Mouse (Mus musculus) R1 (cell line): ENCODE data around the gene Anapc7.
A peak's percentile ranks its signal among the peaks of the same experiment; 100 is the strongest.

Experiments
- DNase-seq: peaks from one replicate; pipeline ENCODE4 v3.0.0-alpha.2; 2018; ENCODE audit warnings: low read depth, low spot score

Anapc7 gene

DNA sequence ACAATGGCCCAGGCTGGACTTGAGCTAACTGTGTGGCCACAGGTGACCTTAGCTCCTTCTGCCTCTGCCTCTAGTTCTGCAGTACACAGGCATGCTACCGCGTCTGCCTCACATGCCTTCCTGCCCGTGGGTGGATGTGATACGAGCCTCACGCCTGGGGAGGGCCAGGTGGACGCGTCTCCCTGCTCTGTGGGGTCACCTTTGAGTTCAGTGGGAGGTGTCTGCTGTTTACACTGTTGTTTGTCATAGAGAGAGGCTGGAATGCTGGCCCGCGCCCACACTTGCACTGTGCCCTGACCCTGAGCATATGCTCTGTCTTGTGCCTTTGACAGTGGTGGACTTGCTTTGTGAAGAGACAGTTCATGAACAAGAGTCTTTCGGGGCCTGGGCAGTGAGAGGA, 16.0 kb upstream of the Anapc7 start:
- no peak for DNase-seq

DNA sequence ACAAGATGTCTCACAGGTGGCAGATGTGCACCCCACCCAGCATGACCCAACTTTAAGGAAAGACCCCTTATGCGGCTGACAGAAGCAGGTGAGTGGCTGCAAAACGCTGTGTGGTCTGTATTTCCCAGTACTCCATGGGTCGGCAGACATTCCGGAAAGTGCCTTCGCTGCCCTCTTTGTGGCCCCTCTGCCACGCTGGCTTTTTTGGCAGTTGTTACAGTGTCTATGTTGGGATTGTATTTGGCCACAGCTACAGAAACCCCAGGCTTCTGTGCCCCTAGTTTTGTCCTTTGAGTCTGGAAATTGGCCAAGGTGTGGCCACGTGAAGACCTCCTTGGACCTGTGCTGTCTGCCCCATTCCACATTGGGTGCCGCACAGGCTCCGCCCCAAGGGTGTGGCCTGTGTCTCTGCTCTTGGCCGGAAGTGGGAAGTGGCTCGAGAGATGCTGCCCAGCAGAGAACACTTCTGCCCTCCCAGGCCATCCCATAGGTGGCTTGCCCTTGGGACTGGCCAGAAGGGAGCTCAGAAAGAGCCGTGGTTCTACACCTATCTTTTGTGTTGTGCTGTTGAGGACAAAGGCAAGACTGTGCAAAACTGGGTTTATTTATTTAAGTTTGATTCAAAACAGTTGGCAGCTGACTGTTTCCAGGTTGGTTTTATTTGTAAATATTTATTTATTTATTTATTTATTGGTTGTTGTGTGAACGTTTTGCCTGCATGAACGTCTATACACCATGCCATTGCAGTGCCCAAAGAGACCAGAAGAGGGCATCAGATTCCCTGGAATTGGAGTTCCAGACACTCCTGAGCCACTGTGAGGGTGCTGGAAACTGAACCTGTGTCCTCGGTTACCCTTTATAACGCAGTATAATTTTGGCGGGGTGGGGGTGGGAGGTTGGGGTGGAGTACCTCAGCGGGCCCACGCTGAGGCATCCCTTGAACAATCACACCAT, 11.5 kb upstream of the Anapc7 start:
- DNase-seq, result peak; percentile 84

DNA sequence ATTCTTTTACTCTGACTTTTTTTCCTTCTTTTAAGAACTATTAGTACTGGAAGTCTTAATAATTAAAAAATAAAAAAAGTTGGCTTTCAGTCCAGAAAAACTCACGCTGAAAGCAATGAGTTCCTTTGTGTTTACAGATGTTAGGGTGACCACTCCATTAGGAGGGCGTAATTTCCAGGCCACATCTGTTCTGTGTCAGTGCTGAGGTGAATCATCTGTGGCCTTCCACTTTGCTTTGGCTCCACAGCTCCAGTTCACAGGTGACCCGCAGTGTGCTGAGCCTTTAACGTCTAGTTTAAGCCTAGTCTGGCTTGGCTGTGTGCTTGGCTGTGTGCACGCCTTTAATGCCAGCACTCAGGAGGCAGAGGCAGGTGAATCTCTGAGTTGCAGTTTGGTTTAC, 9.6 kb upstream of the Anapc7 start:
- DNase-seq, result no peak

DNA sequence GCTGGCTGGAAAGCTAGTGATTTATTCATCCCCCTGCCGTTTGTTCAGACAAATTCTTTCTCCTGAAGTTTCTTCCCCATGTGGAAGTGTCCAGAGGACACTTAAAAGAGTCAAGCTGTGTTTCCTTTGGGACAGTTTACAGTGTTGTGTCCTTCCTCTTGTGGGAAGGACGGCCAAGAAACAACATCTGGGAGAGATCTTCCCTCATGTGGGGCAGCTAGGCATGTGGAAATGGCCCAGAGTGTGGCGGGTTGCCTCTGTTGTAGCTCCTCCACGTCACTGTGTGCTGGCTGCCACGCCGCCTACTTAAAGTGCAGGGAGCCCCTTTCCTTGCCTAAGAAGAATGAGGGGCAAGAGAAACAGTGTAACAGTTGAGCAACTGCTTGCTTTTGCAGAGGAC, 8.7 kb upstream of the Anapc7 start:
- DNase-seq, result no peak

DNA sequence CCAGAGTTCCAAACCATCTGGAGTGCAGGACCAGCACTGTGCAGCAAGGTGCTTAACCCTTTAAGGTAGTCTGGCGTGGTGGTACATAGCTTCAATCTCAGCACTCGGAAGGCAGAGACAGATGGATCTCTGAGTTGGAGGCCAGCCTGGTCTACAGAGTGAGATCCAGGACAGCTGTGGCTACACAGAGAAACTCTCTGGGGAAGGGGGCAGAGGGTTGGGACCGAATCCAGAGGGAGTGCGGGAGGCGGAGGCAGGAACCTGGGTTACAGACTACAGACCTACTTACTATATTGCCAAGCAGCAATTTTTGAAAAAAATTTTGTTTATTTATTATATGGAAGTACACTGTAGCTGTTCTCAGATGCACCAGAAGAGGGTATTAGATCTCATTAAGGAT, 7.1 kb upstream of the Anapc7 start:
- DNase-seq, result no peak

DNA sequence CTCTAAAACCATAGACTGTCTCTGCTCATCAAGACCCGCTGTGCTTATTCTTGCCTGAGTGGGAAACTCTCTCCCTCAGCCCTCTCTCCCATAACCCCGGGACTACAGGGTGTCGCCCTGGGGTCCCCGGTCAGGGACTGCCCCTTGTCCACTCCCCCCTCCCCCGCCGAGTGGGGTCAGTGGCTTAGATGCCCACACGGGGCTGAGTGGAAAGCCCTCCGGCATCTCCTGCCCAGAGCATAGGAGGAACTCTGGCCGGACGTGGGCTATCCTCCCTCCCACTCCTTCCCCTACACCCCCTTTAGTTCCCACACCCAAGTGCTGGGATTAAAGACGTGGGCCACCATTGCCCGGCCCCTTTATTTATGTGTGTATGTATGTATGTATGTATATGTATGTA, 6.0 kb upstream of the Anapc7 start:
- no peak for DNase-seq

DNA sequence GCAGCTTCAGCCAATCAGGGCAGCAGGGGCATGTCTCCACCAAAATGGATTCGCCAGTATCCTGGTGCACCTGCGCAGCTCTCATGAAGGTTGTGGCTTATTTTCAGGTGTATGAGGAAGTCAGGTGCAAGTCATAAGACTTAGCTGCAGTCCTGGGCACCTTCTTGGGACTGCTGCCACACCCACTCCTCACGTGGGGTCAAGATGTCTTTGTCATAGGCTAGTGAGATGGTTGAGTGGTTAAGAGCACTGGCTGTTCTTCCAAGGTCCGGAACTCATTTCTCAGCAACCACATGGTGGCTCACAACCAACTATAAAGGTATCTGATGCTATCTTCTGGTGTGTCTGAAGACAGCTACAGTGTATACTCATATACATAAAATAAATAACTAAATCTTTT, 817 bp upstream of the Anapc7 start:
- peak; percentile 54 for DNase-seq

DNA sequence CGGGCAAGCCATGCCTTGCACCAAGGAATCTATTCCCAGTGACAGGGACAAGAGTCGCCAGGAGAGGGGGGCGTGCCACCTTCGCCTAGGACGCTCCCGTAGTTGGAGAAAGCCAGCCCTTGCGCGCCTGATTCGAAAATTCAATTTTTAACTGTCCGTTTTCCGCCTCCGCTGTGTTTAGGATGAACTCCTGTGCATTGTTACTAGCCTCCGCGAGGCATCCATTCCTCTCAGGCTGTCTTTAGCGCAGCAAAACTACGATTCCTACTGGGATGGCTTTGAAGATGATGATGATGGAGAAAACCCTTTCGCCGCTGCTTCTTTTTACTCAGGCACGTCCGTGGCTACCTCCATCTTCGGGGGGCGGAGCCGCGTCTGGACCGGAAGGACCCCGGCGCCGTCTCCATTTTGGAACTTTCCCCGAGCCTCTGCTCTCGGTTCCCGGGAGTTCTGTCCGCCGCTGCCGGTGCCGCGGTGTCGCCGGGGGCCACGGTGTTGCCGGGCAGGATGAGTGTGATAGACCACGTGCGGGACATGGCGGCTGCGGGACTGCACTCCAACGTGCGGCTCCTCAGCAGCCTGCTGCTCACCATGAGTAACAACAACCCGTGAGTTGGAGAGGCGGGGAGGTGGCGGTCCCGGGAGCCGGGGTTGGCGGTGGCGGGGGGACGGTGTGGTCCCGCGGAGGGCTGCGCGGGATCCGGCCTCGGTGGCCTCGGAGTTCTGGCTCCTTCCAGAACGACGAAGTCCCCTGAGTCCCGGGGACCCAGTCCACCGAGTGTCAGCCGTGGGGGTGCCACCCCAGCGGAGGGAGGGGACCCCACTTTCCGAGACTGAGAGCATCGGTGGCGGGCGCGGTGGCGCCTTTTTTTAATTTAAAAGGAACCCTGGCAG, 825 bp downstream of the Anapc7 start:
- DNase-seq, result peak; percentile 91

DNA sequence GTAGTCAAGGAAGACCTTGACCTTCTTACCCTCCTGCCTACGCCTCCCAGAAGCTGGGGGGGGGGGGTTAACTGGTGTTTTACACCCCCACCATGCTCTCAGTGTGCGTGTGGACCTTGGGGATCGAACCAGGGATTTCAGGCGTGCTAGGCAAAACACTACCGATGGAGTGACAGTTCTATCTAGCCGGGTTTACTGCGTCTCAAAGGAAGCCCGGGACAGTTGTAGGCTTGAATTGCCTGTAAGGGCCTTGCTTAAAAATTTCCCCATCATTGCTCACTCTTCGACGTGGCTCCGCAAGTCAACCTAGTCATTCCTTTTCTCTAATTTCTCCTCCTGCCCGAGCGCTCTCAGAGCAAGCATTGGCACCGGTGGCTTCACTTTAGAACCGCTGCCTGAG, 1.6 kb downstream of the Anapc7 start:
- peak; percentile 32 for DNase-seq

DNA sequence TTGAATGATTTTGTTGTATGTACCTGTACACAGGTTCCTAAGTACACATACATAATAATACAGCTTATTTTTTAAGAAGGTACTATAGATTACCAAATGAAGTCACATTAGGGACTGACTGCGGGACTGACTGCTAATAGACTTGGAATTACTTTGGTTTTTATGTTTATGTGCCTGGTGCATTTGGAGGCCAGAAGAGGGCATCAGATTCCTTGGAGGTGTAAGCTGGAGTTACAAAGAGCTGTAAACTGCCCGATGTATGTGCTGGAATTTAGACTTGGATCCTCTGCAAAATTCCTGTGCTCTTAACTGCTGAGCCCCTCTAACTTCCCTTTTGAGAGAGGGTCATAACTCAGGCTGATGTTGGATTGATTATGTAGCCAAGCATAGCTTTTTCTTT, 4.1 kb downstream of the Anapc7 start:
- no peak for DNase-seq

DNA sequence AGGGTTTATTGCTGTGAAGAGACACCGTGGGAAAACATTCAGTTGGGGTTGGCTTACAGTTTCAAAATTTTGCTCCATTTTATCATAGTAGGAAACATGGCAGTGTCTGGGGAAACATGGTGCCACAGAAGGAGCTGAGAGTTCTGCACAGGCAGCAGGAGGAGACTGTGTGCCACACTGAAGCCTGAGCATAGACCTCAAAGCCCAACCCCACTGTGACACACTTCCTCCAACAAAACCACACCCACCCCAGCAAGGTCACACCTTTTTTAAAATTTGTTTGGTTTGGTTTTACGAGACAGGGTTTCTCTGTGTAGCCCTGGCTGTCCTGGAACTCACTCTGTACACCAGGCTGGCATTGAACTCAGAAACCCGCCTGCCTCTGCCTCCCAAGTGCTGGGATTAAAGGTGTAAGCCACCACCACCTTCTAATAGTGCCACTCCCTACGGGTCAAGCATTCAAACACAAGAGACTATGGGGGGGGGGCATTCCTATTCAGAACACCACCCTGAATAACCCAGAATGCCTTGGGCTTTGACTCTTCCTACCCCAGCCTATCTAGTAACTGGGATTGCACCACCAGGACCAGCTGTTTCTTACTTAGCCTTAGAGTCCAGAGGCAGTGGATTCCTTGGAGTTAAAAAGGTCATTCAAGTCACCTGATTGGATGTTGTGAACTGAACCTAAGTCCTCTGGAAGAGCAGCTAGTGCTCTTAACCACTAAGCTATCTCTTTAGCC, 8.7 kb downstream of the Anapc7 start:
- DNase-seq, result peak; percentile 87

DNA sequence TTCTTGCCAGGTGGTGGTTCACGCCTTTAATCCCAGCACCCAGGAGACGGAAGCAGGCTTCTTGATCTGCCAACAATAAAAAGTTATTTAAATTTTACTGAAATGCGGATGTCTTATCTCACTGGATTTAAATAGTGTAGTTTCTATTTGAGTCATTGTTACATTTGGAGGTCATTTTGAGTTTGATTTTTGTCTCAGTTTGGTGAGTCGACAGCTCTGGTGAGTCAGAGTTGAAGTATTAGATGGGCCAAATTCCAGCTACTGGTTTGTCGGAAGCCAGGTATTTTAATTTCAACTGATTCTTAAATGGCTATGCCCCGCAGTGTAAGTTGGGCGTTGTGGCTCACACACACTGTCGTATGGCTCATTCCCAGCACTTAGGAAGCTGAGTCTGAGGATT, 9.7 kb downstream of the Anapc7 start:
- no peak for DNase-seq

DNA sequence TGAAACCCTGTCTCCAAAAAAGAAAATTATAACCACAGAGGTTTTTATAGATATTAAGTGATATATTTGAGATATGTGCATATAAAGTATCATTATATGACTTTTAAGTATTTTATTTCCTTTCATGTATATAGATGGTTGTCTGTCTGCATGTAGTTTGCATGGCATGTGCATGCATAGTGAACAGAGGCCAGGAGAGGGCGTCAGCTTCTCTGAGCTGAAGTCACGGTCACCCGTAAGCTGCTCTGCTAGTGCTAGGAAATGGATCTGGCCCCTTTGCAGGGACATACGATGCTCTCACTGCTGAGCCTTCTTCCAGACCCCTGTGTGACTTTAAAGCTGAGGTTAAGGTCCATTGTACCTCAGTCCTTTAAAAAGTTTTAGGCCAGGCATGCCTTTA, 13.0 kb downstream of the Anapc7 start:
- peak; percentile 63 for DNase-seq

DNA sequence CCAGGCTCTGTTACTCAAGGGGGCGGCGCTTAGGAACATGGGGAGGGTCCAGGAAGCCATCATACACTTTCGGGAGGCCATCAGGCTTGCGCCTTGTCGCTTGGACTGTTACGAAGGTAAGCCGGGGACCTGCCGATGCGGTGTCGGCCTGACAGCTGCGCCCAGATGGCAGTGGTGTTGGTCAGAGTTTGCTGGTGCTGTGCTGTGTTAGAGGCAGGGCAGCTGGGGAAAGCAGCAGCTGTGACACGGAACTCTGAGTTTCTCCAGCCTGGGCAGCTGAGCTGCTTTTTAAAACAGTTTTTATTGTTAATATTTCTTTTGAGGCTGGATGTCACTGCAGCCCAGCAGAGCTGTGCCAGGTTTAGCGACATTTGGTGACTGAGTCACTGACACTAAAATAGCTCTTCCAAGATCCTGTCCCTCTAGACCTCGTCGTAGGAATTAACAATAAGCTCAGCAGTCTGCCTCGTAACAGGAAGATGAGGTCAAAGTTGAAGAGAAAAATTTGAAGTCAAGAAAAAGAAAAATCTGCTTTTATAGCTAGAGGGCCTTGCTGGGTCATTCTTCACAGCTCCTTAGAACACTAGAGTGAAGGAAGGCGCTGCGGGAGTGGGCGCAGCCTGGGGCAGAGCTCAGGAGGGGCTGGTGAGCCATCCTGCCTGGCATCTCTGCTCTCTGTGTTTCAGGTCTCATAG, 18.1 kb downstream of the Anapc7 start:
- DNase-seq, result no peak

DNA sequence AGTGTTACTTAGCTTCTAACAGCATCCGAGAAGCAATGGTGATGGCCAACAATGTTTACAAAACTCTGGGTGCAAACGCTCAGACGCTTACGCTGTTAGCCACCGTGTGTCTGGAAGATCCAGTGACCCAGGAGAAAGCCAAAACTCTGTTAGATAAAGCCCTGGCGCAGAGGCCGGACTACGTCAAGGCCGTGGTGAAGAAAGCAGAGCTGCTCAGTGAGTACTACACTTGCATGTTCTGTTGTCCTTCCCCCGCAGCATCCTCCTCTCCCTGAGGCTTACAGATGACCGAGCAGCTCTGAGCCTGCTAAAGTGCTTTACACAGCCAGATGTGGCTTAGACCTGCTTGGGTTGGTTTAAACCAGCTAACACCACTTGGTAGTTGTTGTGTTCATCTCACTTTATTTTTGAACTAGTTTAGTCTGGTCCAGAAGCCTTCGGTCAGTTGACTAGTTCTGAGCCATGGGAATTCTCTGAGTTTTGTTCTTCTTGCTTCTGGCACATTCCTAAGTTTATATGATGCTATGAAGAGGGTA, 18.7 kb downstream of the Anapc7 start:
- DNase-seq, result peak; percentile 36

DNA sequence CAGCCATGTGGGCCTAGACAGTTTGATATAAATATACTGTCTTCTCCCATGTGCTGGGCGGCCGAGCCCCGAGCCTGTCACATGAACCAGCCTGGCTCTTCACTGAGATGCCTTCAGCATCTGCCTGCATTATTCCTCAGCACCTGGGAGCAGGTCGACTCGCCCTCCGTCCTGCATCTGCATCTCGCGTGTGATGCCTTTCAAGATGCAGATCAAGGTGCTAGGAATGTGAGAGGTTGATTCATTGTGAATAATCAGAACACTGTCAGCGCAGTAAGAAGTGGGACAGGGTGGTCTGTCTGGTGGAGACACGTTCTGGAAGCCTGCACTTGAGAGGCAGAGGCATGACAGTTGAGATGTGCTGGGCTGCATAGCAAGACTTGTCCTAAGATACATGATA, 23.0 kb downstream of the Anapc7 start:
- DNase-seq, result no peak

DNA sequence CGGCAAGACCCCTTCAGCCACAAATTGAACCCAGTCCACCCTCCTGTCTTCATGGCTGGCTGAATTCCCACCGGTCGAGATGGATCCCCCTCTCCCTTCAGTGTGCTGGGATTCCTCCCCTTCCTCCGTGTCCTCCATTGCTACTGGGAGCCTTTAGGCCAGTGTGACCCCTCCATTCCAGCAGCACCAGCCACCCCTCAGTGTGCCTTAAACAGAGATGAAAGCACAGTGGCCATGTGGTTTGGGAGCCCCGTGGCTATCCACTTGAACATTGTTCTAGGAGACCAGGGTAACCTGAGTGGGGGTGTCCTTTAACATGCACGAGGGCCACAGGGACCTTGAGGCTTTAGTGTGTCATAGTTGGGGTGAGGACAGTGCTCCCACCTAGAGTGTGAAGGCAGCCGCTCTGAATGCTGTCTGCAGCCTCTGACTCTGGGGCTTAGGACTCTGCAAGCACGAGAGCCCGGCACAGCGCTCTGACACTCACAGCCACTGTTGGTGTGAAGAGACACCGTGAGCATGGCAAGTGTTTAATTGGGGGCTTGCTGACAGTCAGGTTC, 23.6 kb downstream of the Anapc7 start:
- DNase-seq, result no peak

DNA sequence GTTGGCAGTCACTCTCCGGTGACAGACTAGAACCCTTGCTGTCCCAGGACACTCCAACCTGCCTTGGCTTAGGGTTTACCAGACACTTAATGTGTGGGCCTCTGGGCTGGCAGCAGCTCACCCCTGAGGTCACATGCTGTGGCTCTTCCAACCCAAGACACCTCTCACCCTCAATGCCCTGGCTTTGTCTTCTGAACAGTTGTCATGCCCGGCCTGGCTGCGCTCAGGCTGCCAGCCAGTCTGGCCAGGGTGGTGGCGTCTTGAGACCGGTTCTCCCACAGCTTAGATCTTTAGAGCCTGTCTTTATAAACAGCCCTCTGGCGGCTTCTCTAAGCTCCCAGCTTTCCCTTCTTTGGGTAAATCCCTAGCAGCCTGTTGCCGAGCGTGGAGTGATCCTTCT, 26.4 kb downstream of the Anapc7 start:
- DNase-seq, result no peak

DNA sequence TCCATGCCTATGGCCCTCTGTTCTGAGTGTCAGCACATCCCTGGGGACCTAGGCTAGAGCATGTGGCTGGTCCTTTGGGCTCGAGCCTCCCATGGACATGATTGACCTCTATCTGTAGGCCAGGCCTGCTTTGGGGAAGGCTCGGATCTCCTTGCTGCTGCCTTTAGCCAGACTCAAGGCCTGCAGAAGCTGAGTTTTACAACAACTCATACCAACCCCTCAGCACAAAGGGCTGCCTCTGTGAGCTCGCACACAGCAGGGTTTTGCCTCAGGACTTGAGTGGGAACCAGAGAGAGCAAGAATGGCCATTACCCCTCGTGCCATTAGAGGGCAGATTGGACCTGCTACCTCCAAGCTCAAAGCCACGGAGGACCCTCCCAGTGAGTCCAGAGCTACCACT, 27.4 kb downstream of the Anapc7 start:
- no peak for DNase-seq

DNA sequence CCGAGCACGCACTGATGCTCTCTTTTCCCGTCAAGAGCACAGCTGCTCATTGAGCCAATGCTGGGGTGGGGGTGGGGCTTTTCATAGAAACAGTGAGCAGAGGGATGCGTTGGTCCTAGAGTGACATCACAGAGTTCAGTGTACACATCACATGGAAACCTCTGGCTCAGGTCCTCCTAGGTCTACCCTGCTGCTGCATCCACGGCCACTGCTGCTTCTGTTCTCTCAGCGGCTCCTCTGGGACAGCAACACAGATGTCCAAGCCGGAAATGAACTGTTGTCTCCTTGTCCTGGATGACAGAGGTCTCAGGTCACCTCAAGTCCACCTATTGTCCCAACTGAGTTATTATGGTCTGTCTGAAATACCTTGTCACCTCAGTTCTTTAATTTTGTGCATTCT, 28.5 kb downstream of the Anapc7 start:
- peak; percentile 41 for DNase-seq

DNA sequence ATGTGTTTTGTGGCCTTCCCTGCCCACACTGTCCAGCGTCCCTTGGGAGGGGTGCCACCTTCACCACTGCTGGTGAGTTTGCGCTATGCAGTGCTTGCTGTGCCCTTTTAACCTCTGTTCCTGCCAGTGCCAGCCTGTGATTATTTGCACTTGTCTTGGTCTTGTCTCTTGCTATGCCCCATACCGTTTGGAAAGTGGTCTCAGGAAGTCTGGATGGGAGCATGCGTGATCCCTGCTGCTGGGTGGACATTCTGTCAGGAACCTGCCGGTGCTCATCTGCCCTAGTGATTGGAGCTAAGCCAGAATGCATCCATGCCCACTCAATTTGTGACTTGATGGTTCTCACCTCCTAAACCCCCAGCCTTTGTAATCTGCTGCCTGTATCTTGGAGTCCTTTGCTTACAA, 29.4 kb downstream of the Anapc7 start:
- no peak for DNase-seq
